Mouse (Mus musculus): ENCODE measurements at regions not wholly inside any gene's neighbourhood (a gene's known extent, or its start where the extent isn't known, plus 50 kb on each side); places are given as distances from the start of the nearest gene placed in this dataset.

DNA sequence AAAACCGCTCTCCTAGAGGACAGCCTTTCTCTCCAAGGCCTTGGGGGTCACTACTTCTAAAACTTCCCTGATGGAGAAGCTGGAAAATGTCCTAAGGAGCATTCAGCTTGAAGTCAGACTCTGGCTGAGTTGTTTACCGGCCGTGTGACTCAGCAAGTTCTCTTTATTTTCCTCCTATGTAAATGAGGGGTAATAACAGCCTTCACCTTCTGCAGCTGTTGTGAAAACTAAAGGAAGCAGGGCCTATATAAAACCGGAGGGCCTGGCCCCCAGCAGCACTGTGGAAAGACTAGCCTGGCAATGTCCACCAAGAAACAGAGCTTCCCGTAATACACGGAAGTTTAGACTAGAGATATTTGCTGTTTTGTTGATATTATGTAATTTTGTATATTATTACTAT, 69.7 kb upstream of the Cited2 start:
- Histone ChIP-seq H3K36me3 (ENCODE audit: control insufficient read depth, insufficient read depth, low read length) (no peaks in the 10 kb centered on the region), H3K4me1 (replicated peaks; ENCODE audit: control insufficient read depth, insufficient read depth, low read length) (no peaks in the 10 kb centered on the region; the same call in 1 of the 2 replicates), H3K27me3 (ENCODE audit: control insufficient read depth, insufficient read depth, low read length) (no peaks in the 10 kb centered on the region), H3K4me3 (ENCODE audit: low read depth, low read length) (no peak overlapping the region), H3K9me3 (ENCODE audit: control insufficient read depth, low read length) (no peaks in the 10 kb centered on the region), H3K4me2 (replicated peaks; ENCODE audit: low read depth, low read length) (no peak overlapping the region), H3K9ac (ENCODE audit: low read depth, low read length) (no peak overlapping the region), H3K27ac (ENCODE audit: low read depth, low read length) (no peak overlapping the region)
- DNase-seq (ENCODE audit: low spot score) = no peak
- WGBS = 41% methylated on average over 6 of the region's 6 CpGs
- no peak; the same call in 1 of the 2 replicates for ATAC-seq (ENCODE audit: low FRiP score)

DNA sequence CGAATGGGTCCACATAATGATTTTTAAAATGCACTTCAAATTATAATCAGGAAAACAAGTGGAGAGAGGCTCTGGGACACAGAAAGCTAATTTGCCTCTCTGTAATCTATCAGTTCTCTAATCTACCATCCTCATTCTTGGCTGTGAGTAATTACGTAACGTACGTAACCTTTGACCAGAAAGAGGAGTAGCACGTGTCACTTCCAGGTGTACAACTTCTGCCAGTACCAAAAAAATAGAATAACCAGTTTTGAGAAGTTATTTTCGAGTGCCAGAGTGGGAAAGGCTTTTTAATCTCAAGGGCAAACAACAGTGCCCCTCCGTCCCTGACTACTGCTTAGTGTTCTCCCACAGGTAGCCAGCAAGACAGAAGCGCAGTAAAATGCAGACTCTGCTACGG, 69.2 kb upstream of the Cited2 start:
- WGBS = 78% methylated on average over 9 of the region's 9 CpGs
- Histone ChIP-seq H3K36me3 (ENCODE audit: control insufficient read depth, insufficient read depth, low read length) (no peaks in the 10 kb centered on the region), H3K27ac (ENCODE audit: low read depth, low read length) (no peak overlapping the region), H3K4me3 (ENCODE audit: low read depth, low read length) (no peak overlapping the region), H3K4me2 (replicated peaks; ENCODE audit: low read depth, low read length) (no peak overlapping the region), H3K27me3 (ENCODE audit: control insufficient read depth, insufficient read depth, low read length) (no peaks in the 10 kb centered on the region), H3K4me1 (replicated peaks; ENCODE audit: control insufficient read depth, insufficient read depth, low read length) (no peaks in the 10 kb centered on the region; the same call in 1 of the 2 replicates), H3K9ac (ENCODE audit: low read depth, low read length) (no peak overlapping the region), H3K9me3 (ENCODE audit: control insufficient read depth, low read length) (no peaks in the 10 kb centered on the region)
- ATAC-seq (ENCODE audit: low FRiP score) = no peak
- DNase-seq (ENCODE audit: low spot score) = no peak

DNA sequence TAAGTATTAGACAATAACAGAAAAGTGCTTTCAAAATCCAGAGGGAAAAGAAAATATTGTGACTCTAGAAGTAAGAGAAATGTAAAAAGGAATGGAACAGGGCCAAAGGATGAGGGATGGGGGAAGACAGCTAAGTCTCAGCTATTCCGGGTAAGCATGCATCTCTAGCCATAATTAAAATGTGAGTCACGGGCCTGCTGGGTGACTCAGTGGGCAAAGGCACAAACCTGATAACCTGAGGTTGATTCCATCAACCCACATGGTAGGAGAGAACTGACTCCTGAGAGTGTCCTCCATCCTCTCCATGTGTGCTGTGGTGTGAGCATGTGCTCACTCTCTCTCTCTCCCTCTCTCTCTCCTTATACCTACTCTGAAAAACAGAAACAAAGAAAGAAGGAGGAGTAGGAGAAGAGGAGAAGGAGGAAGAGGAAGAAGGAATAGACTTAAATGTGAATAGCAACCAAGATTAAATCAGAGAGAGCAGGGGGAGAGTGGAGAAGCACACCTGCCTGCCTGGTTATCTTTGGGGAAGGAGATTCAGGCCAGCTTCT, 68.6 kb upstream of the Cited2 start:
- DNase-seq (ENCODE audit: low spot score) (no peak), ATAC-seq (ENCODE audit: low FRiP score) (no peak)
- H3K4me2 ChIP-seq (replicated peaks; ENCODE audit: low read depth, low read length) = no peak overlapping the region
- H3K9ac ChIP-seq (ENCODE audit: low read depth, low read length) = no peak overlapping the region
- no peaks in the 10 kb centered on the region for H3K36me3 ChIP-seq (ENCODE audit: control insufficient read depth, insufficient read depth, low read length)
- no peak overlapping the region for H3K27ac ChIP-seq (ENCODE audit: low read depth, low read length)
- no peaks in the 10 kb centered on the region for H3K27me3 ChIP-seq (ENCODE audit: control insufficient read depth, insufficient read depth, low read length)
- 87% methylated on average over 2 of the region's 2 CpGs for WGBS
- H3K4me1 ChIP-seq (replicated peaks; ENCODE audit: control insufficient read depth, insufficient read depth, low read length) = no peaks in the 10 kb centered on the region; the same call in 1 of the 2 replicates
- H3K4me3 ChIP-seq (ENCODE audit: low read depth, low read length) = no peak overlapping the region
- H3K9me3 ChIP-seq (ENCODE audit: control insufficient read depth, low read length) = no peaks in the 10 kb centered on the region

DNA sequence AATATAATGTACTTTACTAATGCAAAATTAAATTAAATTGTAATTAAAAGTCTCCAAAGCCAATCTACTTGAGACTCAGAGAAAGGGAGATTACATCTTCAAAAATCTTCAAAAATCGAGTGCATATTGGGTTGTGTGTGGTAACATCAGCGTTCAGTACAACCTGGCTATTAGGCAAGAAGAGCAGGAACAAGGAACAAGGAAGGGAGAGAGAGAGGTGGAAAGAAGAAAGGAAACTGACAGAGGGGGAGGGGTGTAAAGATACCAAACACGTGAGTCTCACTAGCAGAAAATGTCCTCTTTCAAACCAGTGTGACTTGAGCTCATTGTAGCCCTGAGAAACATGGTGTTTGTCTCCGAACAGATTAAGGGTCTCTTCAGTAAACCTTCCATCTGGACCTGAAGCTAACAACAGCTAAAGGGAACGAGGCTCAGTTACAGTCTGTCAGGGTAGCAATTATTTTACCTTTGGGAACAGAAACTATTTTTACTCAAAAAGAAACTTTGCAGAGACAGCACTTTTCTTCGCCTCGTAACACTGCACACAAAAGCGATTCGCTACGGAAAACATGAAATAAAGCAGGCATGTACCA, 67.5 kb upstream of the Cited2 start:
- no peaks in the 10 kb centered on the region; the same call in 1 of the 2 replicates for H3K4me1 ChIP-seq (replicated peaks; ENCODE audit: control insufficient read depth, insufficient read depth, low read length)
- no peak overlapping the region for H3K4me3 ChIP-seq (ENCODE audit: low read depth, low read length)
- no peaks in the 10 kb centered on the region for H3K27me3 ChIP-seq (ENCODE audit: control insufficient read depth, insufficient read depth, low read length)
- no peak for DNase-seq (ENCODE audit: low spot score)
- WGBS = 72% methylated on average over 10 of the region's 10 CpGs
- H3K4me2 ChIP-seq (replicated peaks; ENCODE audit: low read depth, low read length) = no peak overlapping the region
- no peak overlapping the region for H3K27ac ChIP-seq (ENCODE audit: low read depth, low read length)
- H3K9ac ChIP-seq (ENCODE audit: low read depth, low read length) = no peak overlapping the region
- ATAC-seq (ENCODE audit: low FRiP score) = no peak
- H3K9me3 ChIP-seq (ENCODE audit: control insufficient read depth, low read length) = no peaks in the 10 kb centered on the region
- H3K36me3 ChIP-seq (ENCODE audit: control insufficient read depth, insufficient read depth, low read length) = no peaks in the 10 kb centered on the region

DNA sequence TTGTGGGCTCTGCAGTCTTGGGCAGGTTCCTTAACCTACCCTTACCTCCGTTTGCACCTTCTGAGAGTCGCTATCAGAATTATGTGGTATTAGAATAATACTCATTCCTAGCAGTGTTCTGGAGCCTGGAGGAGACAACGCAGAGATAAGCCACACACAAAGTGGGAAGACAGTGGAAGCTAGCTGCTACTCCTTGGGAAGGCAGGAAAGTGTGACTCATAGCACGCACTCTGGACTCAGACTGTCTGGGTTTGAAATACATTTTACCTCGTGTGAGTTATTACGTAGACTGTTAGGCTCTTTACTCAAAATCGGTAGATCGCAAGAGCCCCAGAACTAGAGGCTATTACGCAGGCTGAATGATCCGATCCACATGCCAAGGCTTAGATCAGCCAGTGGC, 66.7 kb upstream of the Cited2 start:
- H3K4me2 ChIP-seq (replicated peaks; ENCODE audit: low read depth, low read length) = no peak overlapping the region

DNA sequence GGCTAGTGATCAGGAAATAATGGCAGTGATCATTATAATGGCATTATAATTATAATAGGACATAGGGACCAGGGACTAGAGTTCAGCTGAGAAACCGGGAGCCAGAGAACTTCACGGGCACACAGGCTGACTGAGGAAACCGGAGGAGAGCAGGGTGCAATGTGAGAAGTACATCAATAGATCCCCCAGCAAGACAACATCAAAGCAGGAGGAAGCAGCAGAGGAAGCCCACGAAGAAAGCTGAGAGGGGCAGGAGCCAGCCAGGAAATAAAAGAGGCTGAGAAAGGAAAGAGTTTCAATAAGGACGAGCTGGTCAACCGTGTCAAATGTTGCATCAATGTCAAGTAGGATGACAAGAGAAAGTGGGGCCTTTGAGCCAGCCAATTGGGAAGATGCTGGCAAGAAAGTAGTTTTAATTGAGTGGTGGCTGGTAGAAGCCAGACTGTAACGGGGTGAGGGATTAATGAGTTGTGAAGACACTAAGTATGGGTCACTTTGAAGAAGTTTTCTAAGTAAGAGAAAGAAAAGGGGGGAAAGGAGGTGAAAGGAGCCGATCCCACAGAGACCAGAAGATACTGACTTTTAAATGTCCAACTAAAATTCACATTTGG, 66.0 kb upstream of the Cited2 start:
- WGBS = 11% methylated on average over 8 of the region's 8 CpGs
- DNase-seq (ENCODE audit: low spot score) (peak; percentile 13), ATAC-seq (ENCODE audit: low FRiP score) (no peak)
- Histone ChIP-seq H3K27ac (ENCODE audit: low read depth, low read length) (no peak overlapping the region), H3K9ac (ENCODE audit: low read depth, low read length) (no peak overlapping the region), H3K4me2 (replicated peaks; ENCODE audit: low read depth, low read length) (no peak overlapping the region), H3K9me3 (ENCODE audit: control insufficient read depth, low read length) (no peaks in the 10 kb centered on the region), H3K36me3 (ENCODE audit: control insufficient read depth, insufficient read depth, low read length) (no peaks in the 10 kb centered on the region), H3K4me3 (ENCODE audit: low read depth, low read length) (no peak overlapping the region), H3K27me3 (ENCODE audit: control insufficient read depth, insufficient read depth, low read length) (no peaks in the 10 kb centered on the region), H3K4me1 (replicated peaks; ENCODE audit: control insufficient read depth, insufficient read depth, low read length) (no peaks in the 10 kb centered on the region; the same call in 1 of the 2 replicates)

More for the DNA sequence above, 66.7 kb upstream of the Cited2 start:
- Histone ChIP-seq H3K9me3 (ENCODE audit: control insufficient read depth, low read length) (no peaks in the 10 kb centered on the region), H3K9ac (ENCODE audit: low read depth, low read length) (no peak overlapping the region), H3K4me3 (ENCODE audit: low read depth, low read length) (no peak overlapping the region), H3K4me1 (replicated peaks; ENCODE audit: control insufficient read depth, insufficient read depth, low read length) (no peaks in the 10 kb centered on the region; the same call in 1 of the 2 replicates), H3K27me3 (ENCODE audit: control insufficient read depth, insufficient read depth, low read length) (no peaks in the 10 kb centered on the region), H3K27ac (ENCODE audit: low read depth, low read length) (no peak overlapping the region), H3K36me3 (ENCODE audit: control insufficient read depth, insufficient read depth, low read length) (no peaks in the 10 kb centered on the region)
- WGBS = 89% methylated on average over 10 of the region's 10 CpGs
- peak; percentile 10 for DNase-seq (ENCODE audit: low spot score)
- no peak for ATAC-seq (ENCODE audit: low FRiP score)

DNA sequence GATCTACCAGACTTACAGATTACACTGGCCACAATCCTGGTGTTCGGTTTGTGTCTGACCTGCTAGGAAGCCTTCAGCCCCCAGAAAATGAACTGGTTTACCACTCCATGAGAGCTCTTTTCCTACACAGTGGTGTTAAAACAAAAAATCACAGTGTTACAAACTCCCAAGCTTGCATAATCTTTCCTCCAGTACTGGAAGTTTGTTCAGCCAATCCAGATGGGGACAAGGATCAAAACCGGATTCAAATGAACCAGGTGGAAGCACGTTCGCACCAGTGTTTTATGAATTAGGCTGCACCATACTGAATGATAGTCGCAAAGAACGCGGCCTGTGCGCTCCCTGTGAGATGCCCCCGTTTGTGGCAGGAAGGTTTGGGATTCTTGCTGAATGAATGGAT, 63.4 kb upstream of the Cited2 start:
- no peak for DNase-seq (ENCODE audit: low spot score)
- 95% methylated on average over 9 of the region's 9 CpGs for WGBS

DNA sequence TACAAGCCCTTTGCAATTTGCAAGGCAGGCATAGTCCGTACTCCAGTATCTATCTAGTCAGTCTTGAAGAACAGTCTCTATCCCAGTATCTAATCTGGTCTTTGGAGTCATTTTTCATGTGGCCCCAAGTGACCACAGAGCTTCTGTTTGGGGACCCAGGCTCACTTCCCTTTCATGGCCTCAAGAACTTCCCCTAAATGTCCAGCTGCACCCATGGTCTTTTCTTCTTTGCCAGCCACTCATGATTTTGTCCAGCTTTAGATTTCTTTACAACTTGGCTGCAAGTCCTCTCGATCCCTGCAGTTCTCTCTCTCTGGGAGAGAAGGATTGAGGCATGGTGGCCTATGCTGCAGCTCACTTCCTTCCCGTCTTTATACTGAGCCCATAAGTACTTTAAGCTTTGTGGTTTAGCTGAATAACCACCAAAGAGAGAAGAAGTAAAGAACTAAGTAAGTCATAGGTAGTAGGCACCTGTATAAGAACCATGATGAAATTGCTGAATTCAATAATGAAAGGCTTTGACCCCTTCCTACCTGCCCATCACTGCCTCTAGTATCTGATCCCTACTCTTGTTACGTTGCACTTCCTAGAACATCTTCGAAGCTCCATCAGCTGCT, 62.1 kb upstream of the Cited2 start:
- DNase-seq (ENCODE audit: low spot score) (no peak), ATAC-seq (ENCODE audit: low FRiP score) (no peak)
- H3K36me3 ChIP-seq (ENCODE audit: control insufficient read depth, insufficient read depth, low read length) = no peaks in the 10 kb centered on the region
- WGBS = 94% methylated on average over 5 of the region's 5 CpGs
- H3K9me3 ChIP-seq (ENCODE audit: control insufficient read depth, low read length) = no peaks in the 10 kb centered on the region
- no peak overlapping the region for H3K4me3 ChIP-seq (ENCODE audit: low read depth, low read length)
- H3K27ac ChIP-seq (ENCODE audit: low read depth, low read length) = no peak overlapping the region
- H3K27me3 ChIP-seq (ENCODE audit: control insufficient read depth, insufficient read depth, low read length) = no peaks in the 10 kb centered on the region
- H3K4me1 ChIP-seq (replicated peaks; ENCODE audit: control insufficient read depth, insufficient read depth, low read length) = no peaks in the 10 kb centered on the region; the same call in 1 of the 2 replicates
- H3K9ac ChIP-seq (ENCODE audit: low read depth, low read length) = no peak overlapping the region
- no peak overlapping the region for H3K4me2 ChIP-seq (replicated peaks; ENCODE audit: low read depth, low read length)

More for the DNA sequence above, 63.4 kb upstream of the Cited2 start:
- H3K4me2 ChIP-seq (replicated peaks; ENCODE audit: low read depth, low read length) = no peak overlapping the region
- no peaks in the 10 kb centered on the region for H3K36me3 ChIP-seq (ENCODE audit: control insufficient read depth, insufficient read depth, low read length)
- H3K27me3 ChIP-seq (ENCODE audit: control insufficient read depth, insufficient read depth, low read length) = no peaks in the 10 kb centered on the region
- H3K4me1 ChIP-seq (replicated peaks; ENCODE audit: control insufficient read depth, insufficient read depth, low read length) = no peaks in the 10 kb centered on the region; the same call in 1 of the 2 replicates
- ATAC-seq (ENCODE audit: low FRiP score) = no peak
- H3K9ac ChIP-seq (ENCODE audit: low read depth, low read length) = no peak overlapping the region
- H3K9me3 ChIP-seq (ENCODE audit: control insufficient read depth, low read length) = no peaks in the 10 kb centered on the region
- H3K4me3 ChIP-seq (ENCODE audit: low read depth, low read length) = no peak overlapping the region
- no peak overlapping the region for H3K27ac ChIP-seq (ENCODE audit: low read depth, low read length)
